Comparison of ENCODE assay signal across 11 mouse cellular contexts in the genomic region with DNA sequence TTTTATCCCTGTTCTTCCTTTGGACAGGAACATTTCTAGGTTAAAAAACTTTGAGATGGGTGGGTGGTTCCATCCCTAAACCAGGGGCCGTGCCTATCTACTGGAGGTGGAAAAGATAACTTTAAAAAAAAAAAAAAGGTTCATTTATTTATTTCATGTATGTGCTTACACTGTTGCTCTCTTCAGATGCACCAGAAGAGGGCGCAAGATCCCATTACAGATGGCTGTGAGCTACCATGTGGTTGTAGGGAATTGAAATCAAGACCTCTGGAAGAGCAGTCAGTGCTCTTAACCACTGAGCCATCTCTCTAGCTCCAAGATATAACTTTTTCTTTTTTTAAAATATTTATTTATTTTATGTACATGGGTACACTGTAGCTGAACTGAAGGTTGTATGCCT. TPM values are rescaled to one million over a fixed set of nuclear protein-coding genes. Genes with fewer than 3 reads are reported as not detected.
A peak's percentile ranks its signal among the peaks of the same experiment; 100 is the strongest.
DNase-seq lines count a peak whose midpoint lies in the region; ATAC-seq and TF ChIP-seq lines count a peak whose summit lies in the region.
"Had no signal": no experiment of that assay in that cellular context is flagged by ENCODE, and none has a peak within 500 bp of the region (broad histone marks: within the 10 kb centered on the region; RNA-seq: fewer than 3 reads in every experiment).

No protein-coding gene starts in this region.

- no peaks in the 10 kb centered on the region for H3K27me3 ChIP-seq in CH12.LX (replicated peaks)
- H3K27me3 ChIP-seq: hindbrain, embryonic 13.5 days had no signal

- dilution Hi-C loops in CH12.LX (cut with MboI; ENCODE audit: extremely low pct_ligation_motif_present, extremely low pct_unique_long_range_greater_than_20kb, low sequenced_read_pairs) = no loop called here

- H3K4me1 ChIP-seq in CH12.LX (ENCODE audit: control insufficient read depth in 1 of 2, insufficient read depth in 2 of 2) = no peaks in the 10 kb centered on the region
- H3K4me1 ChIP-seq: hindbrain, embryonic 13.5 days; neural tube, embryonic 13.5 days had no signal

- H3K4me3 ChIP-seq in layer of hippocampus, adult 2 months = no peak overlapping the region
- H3K4me3 ChIP-seq in CH12.LX (replicated peaks in 1 of 3; ENCODE audit: low read depth in 2 of 3, low read length in 2 of 3, poor library complexity in 1 of 3) = no peak overlapping the region
- H3K4me3 ChIP-seq: hindbrain, embryonic 13.5 days; neural tube, embryonic 13.5 days had no signal

- no peak overlapping the region for H3K4me2 ChIP-seq in CH12.LX (ENCODE audit: insufficient read depth, low read depth, poor library complexity, severe bottlenecking)
- H3K4me2 ChIP-seq: hindbrain, embryonic 13.5 days; neural tube, embryonic 13.5 days had no signal

- no peaks in the 10 kb centered on the region for H3K9me3 ChIP-seq in CH12.LX (replicated peaks; ENCODE audit: low read length)
- H3K9me3 ChIP-seq: hindbrain, embryonic 13.5 days; neural tube, embryonic 13.5 days had no signal

- DNase-seq in adrenal gland, postnatal 36 days = peak; percentile 2 to 8
- DNase-seq in adrenal gland, adult 18-20 months (ENCODE audit: low spot score in 2 of 2) = no peak
- no peak for DNase-seq in layer of hippocampus, adult 2 months (ENCODE audit: low spot score in 2 of 2)
- no peak for DNase-seq in layer of hippocampus, adult 11-12 months (ENCODE audit: low spot score)
- DNase-seq in CH12.LX (ENCODE audit: extremely low read depth) = peak; percentile 21
- peak; percentile 24 for DNase-seq in induced T-regulatory cell, adult 2 months (ENCODE audit: low read depth)
- no peak for DNase-seq in urinary bladder, postnatal 10 days (ENCODE audit: low spot score)
- DNase-seq: cerebellum, adult 11 months had no signal

- in situ Hi-C loops in CH12.LX (cut with MboI; ENCODE audit: low pct_ligation_motif_present, low pct_unique_long_range_greater_than_20kb, low sequenced_read_pairs) = loop anchor here (10.0 kb wide), 1 partner anchor 152 kb away; no protein-coding TSS in a partner anchor

- no peaks in the 10 kb centered on the region for H3K79me2 ChIP-seq in CH12.LX (replicated peaks; ENCODE audit: control insufficient read depth, extremely low read depth, insufficient read depth, poor library complexity, severe bottlenecking)

- peak; percentile 19 for TF ChIP-seq RAD21 in CH12.LX (IDR thresholded peaks at IDR 0.05; ENCODE audit: low read depth, low read length)

- peak; percentile 59 for TF ChIP-seq CTCF in layer of hippocampus, adult 2 months (conservative IDR thresholded peaks at IDR 0.05)
- TF ChIP-seq CTCF in CH12.LX (conservative IDR thresholded peaks at IDR 0.05 in 1 of 2, IDR thresholded peaks at IDR 0.05 in 1 of 2; ENCODE audit: low read depth in 2 of 2, low read length in 2 of 2) = peak in 1 of 2 experiments; percentile 51; a peak in 3 of 4 replicates

- no peak overlapping the region for H3K9ac ChIP-seq in CH12.LX (ENCODE audit: insufficient read depth, low read depth)
- H3K9ac ChIP-seq: hindbrain, embryonic 13.5 days; neural tube, embryonic 13.5 days had no signal

- H3K27ac ChIP-seq in layer of hippocampus, adult 2 months = no peak overlapping the region
- no peak overlapping the region for H3K27ac ChIP-seq in CH12.LX (ENCODE audit: insufficient read depth, low read depth)
- H3K27ac ChIP-seq: hindbrain, embryonic 13.5 days; neural tube, embryonic 13.5 days had no signal

- TF ChIP-seq POLR2A in CH12.LX (IDR thresholded peaks at IDR 0.05; ENCODE audit: low read depth, low read length) = no peak

- TF ChIP-seq EP300 in CH12.LX (IDR thresholded peaks at IDR 0.05; ENCODE audit: low read length) = no peak

- no peaks in the 10 kb centered on the region for H3K36me3 ChIP-seq in CH12.LX (replicated peaks in 1 of 2; ENCODE audit: control insufficient read depth in 1 of 2, insufficient read depth in 1 of 2, low read length in 1 of 2)
- H3K36me3 ChIP-seq: hindbrain, embryonic 13.5 days; neural tube, embryonic 13.5 days had no signal

- ATAC-seq in granulocyte monocyte progenitor cell, adult 5-6 weeks (replicated peaks; ENCODE audit: poor library complexity, severe bottlenecking) = no peak

TF ChIP-seq in CH12.LX, 34 proteins besides CTCF, POLR2A, EP300 and RAD21:
- TF ChIP-seq SMC3 (IDR thresholded peaks at IDR 0.05; ENCODE audit: low read depth, low read length) (peak; percentile 38), RCOR1 (conservative IDR thresholded peaks at IDR 0.05; ENCODE audit: low read depth, low read length) (no peak), ZNF384 (IDR thresholded peaks at IDR 0.05; ENCODE audit: low read depth, low read length) (peak; percentile 74), MYC (IDR thresholded peaks at IDR 0.05; ENCODE audit: low read depth, low read length) (peak; percentile 31; the same call in 1 of the 2 replicates)
TF ChIP-seq in CH12.LX: peak in this region for 3.

RNA-seq across cellular contexts. Expression of a gene that starts 54.1 kb away (rescaled TPM):
- 10 to 100 TPM; 74.1 to 76.4 TPM for total RNA-seq in adrenal gland, postnatal 36 days (2021)
- total RNA-seq in adrenal gland, adult 18-20 months (2021) = 10 to 100 TPM; 60.1 to 75.5 TPM
- total RNA-seq in layer of hippocampus, adult 2 months (2021) = 100 to 1,000 TPM; 182 to 208 TPM
- 32.3 and 41.0 TPM in 2 replicates for total RNA-seq in CH12.LX (2012; rRNA removed)
- total RNA-seq in CH12.LX (2014; rRNA removed) = 63.8 and 66.2 TPM in 2 replicates
- polyA plus RNA-seq in CH12.LX (2012; ENCODE audit: insufficient read length, low read depth) = 38.4 and 39.9 TPM in 2 replicates
- total RNA-seq in granulocyte monocyte progenitor cell, adult 5-6 weeks (2014; fragmentation: Nextera tagmentation) = 37.0 and 55.5 TPM in 2 replicates
- total RNA-seq in granulocyte monocyte progenitor cell, adult 5-6 weeks (2017) = 46.9 and 47.9 TPM in 2 replicates

Comparison
In these comparisons a context has a peak if more than half of its experiments do, and no peak if none do; other contexts are left out.
1. DNase-seq: peak in adrenal gland, postnatal 36 days (2 of 2), CH12.LX (single experiment) and induced T-regulatory cell, adult 2 months (single experiment); none in adrenal gland, adult 18-20 months (0 of 2), layer of hippocampus, adult 2 months (0 of 2), layer of hippocampus, adult 11-12 months (single experiment) and urinary bladder, postnatal 10 days (single experiment).